Mouse (Mus musculus) adrenal gland, adult 2 months (tissue): ENCODE results near the gene 4931409K22Rik. TPM values are rescaled to one million over a fixed set of nuclear protein-coding genes. Genes with fewer than 3 reads are reported as not detected.
A peak's percentile ranks its signal among the peaks of the same experiment; 100 is the strongest.

Experiments used
- DNase-seq: peaks from one replicate; pipeline ENCODE4 v3.0.0; 2021
- long read RNA-seq: library from polyadenylated mRNA; stranded (forward); transcript quantifications from one replicate; pipeline ENCODE4 v2.0.0, GENCODE M21; 2021
- polyA plus RNA-seq: library from polyadenylated mRNA; depleted of rRNA; stranded (reverse); fragments of >200 nt; gene quantifications from 2 replicates; pipeline ENCODE4 v1.2.3, GENCODE M21; 2012; rRNA removed
- total RNA-seq, 2 experiments: library from RNA; stranded (reverse); gene quantifications; 2 replicates each; pipeline ENCODE4 v1.2.3; 2021

4931409K22Rik gene
- total RNA-seq (not detected), polyA plus RNA-seq (not detected in 2 replicates)
- long read RNA-seq: 0 reads

GRCm38 (mm10) chr5:24556709-24557108 lies at the start of gene 4931409K22Rik:
Gene 4931409K22Rik, minus strand, starts transcription at chr5:24556809.
- no peak for DNase-seq

- DNase-seq: no peak
These were observed 49.5 kb upstream of the 4931409K22Rik start for GRCm38 (mm10) chr5:24605980-24606665.

GRCm38 (mm10) chr5:24605321-24605979 lies 48.8 kb upstream of the 4931409K22Rik start:
- DNase-seq: no peak

- peak; percentile 96 for DNase-seq
These were observed 48.1 kb upstream of the 4931409K22Rik start for GRCm38 (mm10) chr5:24604656-24605100.

- no peak for DNase-seq
These were observed 47.6 kb upstream of the 4931409K22Rik start for GRCm38 (mm10) chr5:24604080-24604655.

- DNase-seq: peak; percentile 29
These were observed 46.9 kb upstream of the 4931409K22Rik start for GRCm38 (mm10) chr5:24603431-24604010.

GRCm38 (mm10) chr5:24602751-24603343 lies 46.2 kb upstream of the 4931409K22Rik start:
- peak; percentile 93 for DNase-seq

GRCm38 (mm10) chr5:24601911-24602750 lies 45.5 kb upstream of the 4931409K22Rik start:
- peak; percentile 88 for DNase-seq

GRCm38 (mm10) chr5:24601071-24601835 lies 44.6 kb upstream of the 4931409K22Rik start:
- no peak for DNase-seq

GRCm38 (mm10) chr5:24600236-24600635 lies 43.6 kb upstream of the 4931409K22Rik start:
- no peak for DNase-seq

- DNase-seq: no peak
These were observed 42.5 kb upstream of the 4931409K22Rik start for GRCm38 (mm10) chr5:24599137-24599536.

GRCm38 (mm10) chr5:24598570-24599006 lies 42.0 kb upstream of the 4931409K22Rik start:
- peak; percentile 59 for DNase-seq

- DNase-seq: no peak
These were observed 41.4 kb upstream of the 4931409K22Rik start for GRCm38 (mm10) chr5:24597901-24598569.

- peak; percentile 85 for DNase-seq
These were observed 40.7 kb upstream of the 4931409K22Rik start for GRCm38 (mm10) chr5:24597221-24597728.

- no peak for DNase-seq
These were observed 40.0 kb upstream of the 4931409K22Rik start for GRCm38 (mm10) chr5:24596519-24597171.

- DNase-seq: no peak
These were observed 39.3 kb upstream of the 4931409K22Rik start for GRCm38 (mm10) chr5:24595786-24596380.

GRCm38 (mm10) chr5:24595261-24595660 lies 38.7 kb upstream of the 4931409K22Rik start:
- no peak for DNase-seq

- DNase-seq: no peak
These were observed 37.7 kb upstream of the 4931409K22Rik start for GRCm38 (mm10) chr5:24594346-24594745.

GRCm38 (mm10) chr5:24593928-24594327 lies 37.3 kb upstream of the 4931409K22Rik start:
- DNase-seq: no peak
